Mouse (Mus musculus): ENCODE results near the gene Marc2. TPM values are rescaled to one million over a fixed set of nuclear protein-coding genes. Genes with fewer than 3 reads are reported as not detected.

Marc2 gene
- polyA plus RNA-seq, 1 experiment from 2014 or later: 137 TPM

DNA sequence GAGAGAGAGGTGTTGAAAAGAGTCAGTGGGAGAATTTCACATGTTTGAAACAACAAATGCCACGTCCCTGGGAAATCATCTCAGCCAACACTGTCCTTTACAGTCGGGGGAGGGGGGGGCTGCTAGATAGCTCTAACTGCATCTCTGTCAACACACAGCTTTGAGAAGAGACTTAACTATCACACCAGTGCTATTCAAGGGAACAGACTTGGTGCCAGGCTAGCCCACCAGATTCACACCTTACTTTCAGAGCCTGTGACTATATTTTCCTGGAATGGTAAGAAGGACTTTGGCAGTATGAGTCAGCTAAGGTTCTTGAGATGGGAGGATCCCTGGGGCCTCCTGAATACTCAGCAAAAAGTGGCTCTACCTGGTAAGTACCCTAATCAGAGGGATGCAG lies 31.1 kb upstream of the Marc2 start:
- Histone ChIP-seq H3K27me3 (ENCODE audit: control insufficient read depth, insufficient read depth, low read length) (peaks cover 16% of the 10 kb centered on the region), H3K27ac (ENCODE audit: low read length) (no peak overlapping the region), H3K9me3 (replicated peaks; ENCODE audit: control insufficient read depth, low read length) (no peaks in the 10 kb centered on the region), H3K4me1 (ENCODE audit: control insufficient read depth, insufficient read depth, low read length) (peaks cover 2% of the 10 kb centered on the region; the same call in 1 of the 2 replicates), H3K36me3 (ENCODE audit: control insufficient read depth, insufficient read depth) (no peaks in the 10 kb centered on the region), H3K9ac (ENCODE audit: low read length) (no peak overlapping the region), H3K4me2 (ENCODE audit: low read depth, low read length) (no peak overlapping the region), H3K4me3 (ENCODE audit: low read length) (no peak overlapping the region)
- 55% methylated on average over 2 of the region's 2 CpGs for WGBS
- no peak for ATAC-seq (replicated peaks; ENCODE audit: extremely low read depth, insufficient read depth, low FRiP score)

DNA sequence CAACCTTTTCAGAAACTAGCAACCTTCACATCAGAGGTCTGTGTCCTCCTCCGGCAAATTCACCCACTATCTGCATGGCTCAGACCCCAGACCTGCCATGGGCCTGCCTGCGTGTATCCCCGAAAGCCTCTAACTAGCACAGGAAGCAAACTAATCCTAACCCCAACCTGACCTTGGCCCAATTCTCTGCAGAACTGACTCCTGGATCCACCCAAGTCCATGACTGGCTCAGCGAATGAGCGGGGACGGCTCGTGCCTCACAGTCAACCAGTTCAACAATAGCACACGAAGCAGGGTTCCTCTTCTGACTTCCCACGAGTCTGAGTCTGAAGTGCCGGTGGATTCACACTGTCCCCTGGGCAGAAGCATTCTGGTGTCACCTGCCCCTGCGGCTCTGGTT lies 27.7 kb upstream of the Marc2 start:
- Histone ChIP-seq H3K36me3 (ENCODE audit: control insufficient read depth, insufficient read depth) (no peaks in the 10 kb centered on the region), H3K4me2 (ENCODE audit: low read depth, low read length) (no peak overlapping the region), H3K27me3 (ENCODE audit: control insufficient read depth, insufficient read depth, low read length) (no peaks in the 10 kb centered on the region), H3K4me1 (ENCODE audit: control insufficient read depth, insufficient read depth, low read length) (no peaks in the 10 kb centered on the region), H3K4me3 (ENCODE audit: low read length) (no peak overlapping the region), H3K9ac (ENCODE audit: low read length) (no peak overlapping the region), H3K27ac (ENCODE audit: low read length) (no peak overlapping the region), H3K9me3 (replicated peaks; ENCODE audit: control insufficient read depth, low read length) (no peaks in the 10 kb centered on the region)
- WGBS: 80% methylated on average over 11 of the region's 11 CpGs
- no peak for ATAC-seq (replicated peaks; ENCODE audit: extremely low read depth, insufficient read depth, low FRiP score)

DNA sequence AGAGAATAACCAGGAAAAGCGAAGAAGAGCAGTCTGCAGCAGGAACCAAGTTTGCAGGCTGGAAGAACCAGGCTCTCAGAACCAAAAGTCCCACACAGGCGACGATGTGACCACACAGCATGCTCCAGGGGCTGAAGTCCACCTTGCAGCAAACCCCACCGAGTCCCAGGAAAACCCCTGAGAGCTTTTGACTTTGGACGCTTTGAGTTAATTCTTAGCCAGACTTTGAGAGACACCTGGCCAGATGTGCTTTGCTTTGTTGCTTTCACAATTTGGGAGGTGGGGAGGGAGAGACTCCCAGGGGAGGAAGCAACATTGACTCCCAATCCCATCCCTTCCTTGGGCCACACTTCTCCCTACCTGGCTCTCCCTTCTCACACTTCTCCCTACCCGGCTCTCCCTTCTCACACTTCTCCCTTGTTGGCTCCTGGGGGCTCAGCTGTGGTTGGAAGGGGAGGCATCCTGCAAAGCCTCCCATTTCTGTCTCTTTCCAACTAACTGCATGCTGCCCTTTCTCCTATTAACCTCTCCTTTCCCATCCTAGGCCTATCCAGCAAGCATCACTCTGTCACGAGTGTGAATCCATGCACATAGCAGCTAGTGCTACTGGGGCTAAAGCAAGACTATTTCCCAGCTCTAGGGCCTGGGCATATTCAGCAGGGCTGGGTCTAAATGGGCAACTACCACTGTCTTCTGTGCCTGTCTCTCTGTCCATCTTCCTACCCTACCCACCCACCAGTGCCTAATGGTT lies 26.0 kb upstream of the Marc2 start:
- Histone ChIP-seq H3K27ac (ENCODE audit: low read length) (no peak overlapping the region), H3K9me3 (replicated peaks; ENCODE audit: control insufficient read depth, low read length) (no peaks in the 10 kb centered on the region), H3K9ac (ENCODE audit: low read length) (no peak overlapping the region), H3K4me1 (ENCODE audit: control insufficient read depth, insufficient read depth, low read length) (no peaks in the 10 kb centered on the region), H3K4me2 (ENCODE audit: low read depth, low read length) (no peak overlapping the region), H3K36me3 (ENCODE audit: control insufficient read depth, insufficient read depth) (no peaks in the 10 kb centered on the region), H3K27me3 (ENCODE audit: control insufficient read depth, insufficient read depth, low read length) (no peaks in the 10 kb centered on the region), H3K4me3 (ENCODE audit: low read length) (no peak overlapping the region)
- WGBS: 69% methylated on average over 7 of the region's 7 CpGs
- no peak for ATAC-seq (replicated peaks; ENCODE audit: extremely low read depth, insufficient read depth, low FRiP score)

DNA sequence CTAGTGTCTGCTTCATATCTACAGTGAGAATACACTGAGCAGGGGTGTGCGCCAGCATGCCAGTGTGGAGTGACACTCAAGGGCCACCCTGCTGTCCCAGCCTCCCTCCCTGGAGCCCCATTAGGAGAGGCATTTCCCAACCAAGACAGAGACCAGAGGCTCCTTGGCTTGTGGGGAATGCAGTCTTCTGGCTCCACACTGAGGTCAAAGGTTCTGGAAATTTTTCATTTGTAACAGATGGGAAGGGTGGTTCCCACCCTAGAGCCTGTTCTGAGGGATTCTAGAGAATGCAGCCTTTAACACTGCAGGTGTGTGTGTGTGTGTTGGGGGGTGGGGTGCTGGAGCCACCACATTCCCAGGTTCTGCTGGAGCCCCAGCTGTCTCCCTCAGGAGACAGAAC lies 25.3 kb upstream of the Marc2 start:
- no peaks in the 10 kb centered on the region for H3K4me1 ChIP-seq (ENCODE audit: control insufficient read depth, insufficient read depth, low read length)
- H3K9me3 ChIP-seq (replicated peaks; ENCODE audit: control insufficient read depth, low read length): no peaks in the 10 kb centered on the region
- no peak overlapping the region for H3K4me3 ChIP-seq (ENCODE audit: low read length)
- WGBS: 74% methylated on average over 1 of the region's 1 CpGs
- no peak overlapping the region for H3K4me2 ChIP-seq (ENCODE audit: low read depth, low read length)
- H3K36me3 ChIP-seq (ENCODE audit: control insufficient read depth, insufficient read depth): no peaks in the 10 kb centered on the region
- no peak overlapping the region for H3K27ac ChIP-seq (ENCODE audit: low read length)
- no peaks in the 10 kb centered on the region for H3K27me3 ChIP-seq (ENCODE audit: control insufficient read depth, insufficient read depth, low read length)
- H3K9ac ChIP-seq (ENCODE audit: low read length): no peak overlapping the region
- no peak for ATAC-seq (replicated peaks; ENCODE audit: extremely low read depth, insufficient read depth, low FRiP score)

DNA sequence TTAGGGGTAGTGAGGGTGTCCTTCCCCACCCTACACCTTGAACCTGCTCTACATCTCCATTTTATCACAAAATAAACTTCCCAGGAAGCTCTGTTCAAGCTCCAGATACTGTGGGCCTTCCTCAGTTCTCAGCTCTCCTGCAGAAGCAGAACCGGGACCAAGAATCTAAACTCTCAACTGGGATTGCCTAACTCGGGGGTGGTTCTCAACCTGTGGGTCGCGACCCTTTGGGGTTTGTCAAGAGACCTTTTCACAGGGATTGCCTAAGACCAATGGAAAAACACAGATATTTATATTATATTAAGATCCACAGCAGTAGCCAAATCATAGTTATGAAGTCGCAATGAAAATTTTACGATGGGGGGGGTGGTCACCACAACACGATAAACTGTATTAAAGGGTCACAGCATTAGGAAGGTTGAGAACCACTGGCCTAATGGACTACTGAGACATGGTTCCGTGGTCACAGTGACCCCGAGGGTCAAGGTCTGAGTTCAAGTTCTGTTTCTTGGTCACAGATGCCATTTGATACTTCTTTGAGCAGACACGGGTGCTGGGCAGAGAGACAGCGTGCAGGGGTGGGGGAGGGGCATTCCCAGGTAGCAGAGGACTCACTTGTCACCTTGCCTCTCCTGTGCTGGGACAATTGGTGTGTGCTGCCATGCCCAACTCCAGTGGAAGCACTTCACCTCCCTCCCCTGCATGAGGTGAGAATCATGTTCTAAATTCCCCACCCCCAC lies 24.6 kb upstream of the Marc2 start:
- no peaks in the 10 kb centered on the region for H3K4me1 ChIP-seq (ENCODE audit: control insufficient read depth, insufficient read depth, low read length)
- H3K27me3 ChIP-seq (ENCODE audit: control insufficient read depth, insufficient read depth, low read length): no peaks in the 10 kb centered on the region
- 72% methylated on average over 11 of the region's 11 CpGs for WGBS
- no peaks in the 10 kb centered on the region for H3K9me3 ChIP-seq (replicated peaks; ENCODE audit: control insufficient read depth, low read length)
- H3K4me2 ChIP-seq (ENCODE audit: low read depth, low read length): no peak overlapping the region
- no peaks in the 10 kb centered on the region for H3K36me3 ChIP-seq (ENCODE audit: control insufficient read depth, insufficient read depth)
- H3K9ac ChIP-seq (ENCODE audit: low read length): no peak overlapping the region
- H3K27ac ChIP-seq (ENCODE audit: low read length): no peak overlapping the region
- no peak for ATAC-seq (replicated peaks; ENCODE audit: extremely low read depth, insufficient read depth, low FRiP score)
- H3K4me3 ChIP-seq (ENCODE audit: low read length): no peak overlapping the region

DNA sequence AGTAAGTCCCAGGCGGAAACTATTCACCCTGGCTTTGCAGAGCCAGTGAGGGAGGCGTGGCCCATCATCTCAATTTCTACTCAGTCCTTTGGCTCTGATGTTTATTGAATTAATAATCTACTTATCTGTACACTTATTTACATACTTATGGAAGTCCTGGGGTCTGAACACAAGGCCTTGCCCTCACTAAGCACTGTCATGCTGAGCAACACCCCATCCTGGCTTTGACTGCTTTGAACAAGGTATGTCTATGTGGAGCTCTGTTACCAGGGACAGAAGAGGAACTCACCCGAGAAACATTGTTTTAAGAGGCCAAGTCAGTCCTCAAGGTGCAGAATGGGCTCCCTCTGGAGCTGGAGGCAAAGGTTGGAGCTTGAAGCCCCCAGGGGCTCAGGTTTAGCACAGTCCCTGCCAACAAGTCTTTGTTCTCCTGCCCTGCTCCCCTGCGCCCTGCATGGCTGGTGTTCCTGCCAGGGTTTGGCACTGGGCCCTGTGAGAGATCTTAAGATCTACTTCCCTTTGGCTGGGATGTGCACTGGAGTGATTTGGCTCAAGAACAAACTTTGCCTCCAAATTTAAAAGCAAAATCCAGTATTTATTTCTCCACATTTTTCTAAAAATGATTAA lies 23.8 kb upstream of the Marc2 start:
- no peak for ATAC-seq (replicated peaks; ENCODE audit: extremely low read depth, insufficient read depth, low FRiP score)
- WGBS: 61% methylated on average over 4 of the region's 4 CpGs
- Histone ChIP-seq H3K9ac (ENCODE audit: low read length) (no peak overlapping the region), H3K27ac (ENCODE audit: low read length) (no peak overlapping the region), H3K4me2 (ENCODE audit: low read depth, low read length) (no peak overlapping the region), H3K4me3 (ENCODE audit: low read length) (no peak overlapping the region), H3K36me3 (ENCODE audit: control insufficient read depth, insufficient read depth) (no peaks in the 10 kb centered on the region), H3K9me3 (replicated peaks; ENCODE audit: control insufficient read depth, low read length) (no peaks in the 10 kb centered on the region), H3K4me1 (ENCODE audit: control insufficient read depth, insufficient read depth, low read length) (no peaks in the 10 kb centered on the region), H3K27me3 (ENCODE audit: control insufficient read depth, insufficient read depth, low read length) (no peaks in the 10 kb centered on the region)

DNA sequence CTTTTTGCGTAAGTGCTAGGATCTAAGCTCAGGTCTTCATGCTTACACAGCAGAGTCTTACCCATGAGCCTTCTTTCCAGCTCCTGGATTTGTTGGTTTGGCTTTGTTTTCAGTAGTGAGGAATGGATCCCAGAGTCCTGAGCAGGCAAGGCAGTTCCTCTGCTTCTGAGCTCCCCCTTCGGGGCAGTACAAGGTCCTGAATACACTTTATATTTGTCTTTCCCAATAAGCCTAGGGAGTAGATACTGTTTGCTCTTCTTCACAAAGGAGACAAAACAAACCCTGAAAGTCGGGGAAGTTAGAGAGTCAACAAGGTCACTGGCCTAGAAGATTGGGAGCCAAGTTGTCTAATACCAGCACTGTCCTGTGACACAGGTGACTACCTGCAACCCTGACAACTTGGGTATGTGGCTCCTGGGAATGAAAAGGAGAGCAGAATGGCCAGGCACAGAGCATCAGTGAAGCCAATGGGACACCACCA lies 21.4 kb upstream of the Marc2 start:
- 73% methylated on average over 3 of the region's 3 CpGs for WGBS
- no peak overlapping the region for H3K9ac ChIP-seq (ENCODE audit: low read length)
- no peak overlapping the region for H3K4me2 ChIP-seq (ENCODE audit: low read depth, low read length)
- H3K27me3 ChIP-seq (ENCODE audit: control insufficient read depth, insufficient read depth, low read length): no peaks in the 10 kb centered on the region
- H3K9me3 ChIP-seq (replicated peaks; ENCODE audit: control insufficient read depth, low read length): no peaks in the 10 kb centered on the region
- no peak for ATAC-seq (replicated peaks; ENCODE audit: extremely low read depth, insufficient read depth, low FRiP score)
- no peak overlapping the region for H3K4me3 ChIP-seq (ENCODE audit: low read length)
- no peaks in the 10 kb centered on the region for H3K4me1 ChIP-seq (ENCODE audit: control insufficient read depth, insufficient read depth, low read length)
- H3K27ac ChIP-seq (ENCODE audit: low read length): no peak overlapping the region
- H3K36me3 ChIP-seq (ENCODE audit: control insufficient read depth, insufficient read depth): no peaks in the 10 kb centered on the region

DNA sequence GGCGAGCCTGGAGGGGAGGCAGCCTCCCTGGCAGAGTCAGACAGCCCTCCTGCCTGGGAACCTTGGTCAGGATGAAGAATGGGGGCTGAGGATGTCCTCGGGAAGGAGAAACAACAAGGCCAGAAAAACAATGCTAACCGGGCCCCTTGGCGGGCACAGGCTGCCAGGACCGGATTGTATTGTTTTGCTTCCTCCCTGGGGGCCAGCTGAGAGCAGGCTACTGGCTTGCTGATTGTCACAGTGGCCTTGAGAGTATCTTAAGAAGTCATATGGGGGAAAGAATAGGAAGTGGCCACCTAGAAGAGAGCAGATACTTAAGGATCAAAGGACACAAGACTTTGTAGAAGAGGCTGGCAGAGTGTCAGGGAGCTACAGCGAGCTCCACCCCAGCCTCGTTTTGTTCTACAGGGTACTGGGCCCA lies 18.1 kb upstream of the Marc2 start:
- Histone ChIP-seq H3K4me2 (ENCODE audit: low read depth, low read length) (no peak overlapping the region), H3K36me3 (ENCODE audit: control insufficient read depth, insufficient read depth) (no peaks in the 10 kb centered on the region), H3K4me1 (ENCODE audit: control insufficient read depth, insufficient read depth, low read length) (no peaks in the 10 kb centered on the region), H3K9me3 (replicated peaks; ENCODE audit: control insufficient read depth, low read length) (no peaks in the 10 kb centered on the region), H3K27ac (ENCODE audit: low read length) (peak overlapping the region; percentile 68), H3K4me3 (ENCODE audit: low read length) (no peak overlapping the region), H3K27me3 (ENCODE audit: control insufficient read depth, insufficient read depth, low read length) (no peaks in the 10 kb centered on the region), H3K9ac (ENCODE audit: low read length) (no peak overlapping the region)
- WGBS: 36% methylated on average over 7 of the region's 7 CpGs
- peak; percentile 68 for ATAC-seq (replicated peaks; ENCODE audit: extremely low read depth, insufficient read depth, low FRiP score)

DNA sequence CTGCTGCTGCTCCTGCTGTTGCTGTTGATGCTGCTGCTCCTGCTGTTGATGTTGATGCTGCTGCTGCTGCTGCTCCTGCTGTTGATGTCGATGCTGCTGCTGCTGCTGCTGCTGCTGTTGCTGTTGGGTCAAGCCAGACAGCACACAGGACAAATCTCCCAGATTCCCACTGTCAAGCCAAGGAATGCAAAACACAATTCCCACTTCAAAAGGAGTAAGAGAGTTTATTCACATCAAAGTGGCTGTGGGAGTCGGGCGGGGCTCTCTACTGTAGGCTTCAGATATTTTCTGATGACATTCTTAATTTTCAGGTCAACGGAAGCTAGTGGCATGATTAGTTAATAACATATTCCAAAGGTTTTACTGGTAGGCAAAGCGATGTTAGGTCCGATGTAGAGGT lies 16.4 kb upstream of the Marc2 start:
- H3K27ac ChIP-seq (ENCODE audit: low read length): no peak overlapping the region
- H3K4me2 ChIP-seq (ENCODE audit: low read depth, low read length): no peak overlapping the region
- H3K36me3 ChIP-seq (ENCODE audit: control insufficient read depth, insufficient read depth): no peaks in the 10 kb centered on the region
- H3K9ac ChIP-seq (ENCODE audit: low read length): no peak overlapping the region
- H3K27me3 ChIP-seq (ENCODE audit: control insufficient read depth, insufficient read depth, low read length): no peaks in the 10 kb centered on the region
- H3K4me1 ChIP-seq (ENCODE audit: control insufficient read depth, insufficient read depth, low read length): no peaks in the 10 kb centered on the region
- H3K4me3 ChIP-seq (ENCODE audit: low read length): no peak overlapping the region
- no peaks in the 10 kb centered on the region for H3K9me3 ChIP-seq (replicated peaks; ENCODE audit: control insufficient read depth, low read length)
- ATAC-seq (replicated peaks; ENCODE audit: extremely low read depth, insufficient read depth, low FRiP score): no peak
- WGBS: 84% methylated on average over 6 of the region's 6 CpGs

All from heart, embryonic 16.5 days (tissue).